Mouse (Mus musculus) heart, postnatal 0 days (tissue): ENCODE measurements around the gene Dppa4. TPM values are rescaled to one million over a fixed set of nuclear protein-coding genes. Genes with fewer than 3 reads are reported as not detected.

Experiments used
- ATAC-seq: fragments of 200-750 bp; cut with Nextera tagmentation; 2 replicates; pipeline ENCODE4 v1.8.0; 2017; ENCODE audit warnings: low read depth, moderate number of reproducible peaks, moderate library complexity; ENCODE audit not compliant: insufficient read depth
- DNase-seq: peaks from one replicate; pipeline ENCODE4 v3.0.0-alpha.2; 2016; ENCODE audit warnings: low spot score
- H3K27ac ChIP-seq: fragments of 300-500 bp; sonication (generic); 2 replicates; pipeline ENCODE4 v1.5.1; 2014; ENCODE audit warnings: low read depth, mild to moderate bottlenecking
- H3K27me3 ChIP-seq: fragments of 300-500 bp; sonication (generic); 2 replicates; pipeline ENCODE4 v1.6.1; 2014; ENCODE audit warnings: low read length, mixed read lengths; ENCODE audit not compliant: control insufficient read depth, insufficient read depth
- H3K36me3 ChIP-seq: fragments of 300-500 bp; sonication (generic); replicated peaks from 2 replicates; pipeline ENCODE4 v1.6.1; 2014; ENCODE audit warnings: low read length, mixed read lengths; ENCODE audit not compliant: control insufficient read depth, insufficient read depth
- H3K4me1 ChIP-seq: fragments of 300-500 bp; sonication (generic); 2 replicates; pipeline ENCODE4 v1.6.1; 2014; ENCODE audit warnings: antibody characterized with exemption; ENCODE audit not compliant: control insufficient read depth, insufficient read depth
- H3K4me2 ChIP-seq: fragments of 300-500 bp; sonication (generic); 2 replicates; pipeline ENCODE4 v1.6.1; 2014; ENCODE audit warnings: low read depth, mild to moderate bottlenecking, low read length, moderate library complexity
- H3K4me3 ChIP-seq: fragments of 300-500 bp; sonication (generic); 2 replicates; pipeline ENCODE4 v1.5.1; 2014; ENCODE audit warnings: low read depth, low read length
- H3K9ac ChIP-seq: fragments of 300-500 bp; sonication (generic); replicated peaks from 2 replicates; pipeline ENCODE4 v1.6.1; 2014; ENCODE audit warnings: low read depth, low read length, mixed read lengths
- H3K9me3 ChIP-seq: fragments of 300-500 bp; sonication (generic); replicated peaks from 2 replicates; pipeline ENCODE4 v1.6.1; 2016; ENCODE audit warnings: low read length; ENCODE audit not compliant: control insufficient read depth
- CTCF ChIP-seq: IDR thresholded peaks from 2 replicates; pipeline ENCODE4 v1.5.1; 2016; ENCODE audit warnings: antibody characterized with exemption, control low read depth, low read depth
- EP300 ChIP-seq: IDR thresholded peaks from 2 replicates; pipeline ENCODE4 v1.6.1; 2016; ENCODE audit warnings: antibody characterized with exemption, low read depth
- WGBS: fragments of 180-500 bp; shearing (Covaris S2); extraction: QIAGEN DNeasy Blood & Tissue Kit; methylation state at CpG from one replicate; pipeline ENCODE4 v1.1.7; 2014; 5-methylcytosine and 5-hydroxymethylcytosine counted together
- polyA plus RNA-seq: library from polyadenylated mRNA; unstranded; fragments of >200 nt; fragmentation: Nextera tagmentation; extraction: Ambion mirVana; gene quantifications from 2 replicates; pipeline ENCODE4 v1.2.1, GENCODE M21; 2015
- total RNA-seq: library from RNA; depleted of rRNA; stranded (reverse); fragments of >200 nt; gene quantifications from 2 replicates; pipeline ENCODE4 v1.2.3, GENCODE M21; 2014; ENCODE audit warnings: low replicate concordance; rRNA removed

Gene Dppa4
- total and polyA plus RNA-seq, 2 experiments from 2014 or later: not detected

DNA sequence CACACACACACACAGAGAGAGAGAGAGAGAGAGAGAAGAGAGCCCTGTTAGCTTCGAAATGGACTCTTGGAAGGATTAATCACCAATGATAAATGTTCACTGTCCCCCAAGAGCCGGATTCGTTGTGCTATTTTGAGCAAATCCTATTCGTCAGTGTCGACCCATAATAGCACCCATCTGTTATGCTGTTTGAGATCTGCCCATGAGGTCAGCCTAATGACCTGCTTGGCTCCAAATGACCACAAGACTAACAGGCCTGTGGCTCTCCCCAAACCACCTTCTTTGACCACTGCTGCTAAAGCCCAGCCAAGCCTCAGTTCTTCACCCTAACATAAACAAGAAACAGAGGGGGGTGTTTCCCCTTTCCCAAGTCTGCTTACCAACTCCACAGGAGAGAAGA is 43.4 kb downstream of the Dppa4 start:
- TF ChIP-seq EP300 (no peak), CTCF (no peak)
- 37% methylated on average over 5 of the region's 5 CpGs for WGBS
- H3K4me1 ChIP-seq: no peaks in the 10 kb centered on the region
- no peak for ATAC-seq
- no peaks in the 10 kb centered on the region for H3K9me3 ChIP-seq
- no peak overlapping the region for H3K9ac ChIP-seq
- no peak overlapping the region for H3K4me3 ChIP-seq
- DNase-seq: no peak
- H3K4me2 ChIP-seq: no peak overlapping the region
- no peaks in the 10 kb centered on the region for H3K27me3 ChIP-seq
- no peaks in the 10 kb centered on the region for H3K36me3 ChIP-seq
- no peak overlapping the region for H3K27ac ChIP-seq

GRCm38 (mm10) chr16:48328420-48328819 is 44.9 kb downstream of the Dppa4 start:
- no peak for DNase-seq
- H3K36me3 ChIP-seq: no peaks in the 10 kb centered on the region
- H3K9ac ChIP-seq: no peak overlapping the region
- no peak for ATAC-seq
- TF ChIP-seq EP300: no peak
- no peak for TF ChIP-seq CTCF
- H3K27ac ChIP-seq: no peak overlapping the region
- H3K9me3 ChIP-seq: no peaks in the 10 kb centered on the region
- no peak overlapping the region for H3K4me3 ChIP-seq
- WGBS: 85% methylated on average over 2 of the region's 2 CpGs
- no peaks in the 10 kb centered on the region for H3K4me1 ChIP-seq
- H3K27me3 ChIP-seq: no peaks in the 10 kb centered on the region
- H3K4me2 ChIP-seq: no peak overlapping the region

GRCm38 (mm10) chr16:48331822-48332221 is 48.3 kb downstream of the Dppa4 start:
- 86% methylated on average over 3 of the region's 3 CpGs for WGBS
- no peak overlapping the region for H3K4me2 ChIP-seq
- no peak overlapping the region for H3K27ac ChIP-seq
- H3K9ac ChIP-seq: no peak overlapping the region
- no peaks in the 10 kb centered on the region for H3K4me1 ChIP-seq
- ATAC-seq (no peak), DNase-seq (no peak)
- no peak overlapping the region for H3K4me3 ChIP-seq
- H3K27me3 ChIP-seq: no peaks in the 10 kb centered on the region
- H3K9me3 ChIP-seq: no peaks in the 10 kb centered on the region
- H3K36me3 ChIP-seq: no peaks in the 10 kb centered on the region
- TF ChIP-seq CTCF (no peak), EP300 (no peak)

- no peaks in the 10 kb centered on the region for H3K9me3 ChIP-seq
- H3K27me3 ChIP-seq: no peaks in the 10 kb centered on the region
- H3K4me2 ChIP-seq: no peak overlapping the region
- no peak overlapping the region for H3K9ac ChIP-seq
- no peaks in the 10 kb centered on the region for H3K4me1 ChIP-seq
- H3K4me3 ChIP-seq: no peak overlapping the region
- 77% methylated on average over 4 of the region's 4 CpGs for WGBS
- no peaks in the 10 kb centered on the region for H3K36me3 ChIP-seq
- no peak overlapping the region for H3K27ac ChIP-seq
- DNase-seq (no peak), ATAC-seq (no peak)
- TF ChIP-seq CTCF (no peak), EP300 (no peak)
Measured at GRCm38 (mm10) chr16:48335326-48335725, 51.8 kb downstream of the Dppa4 start.

Other genes starting within 250 kb of the Dppa4 start
- gene Dppa2, start 20.2 kb downstream of the Dppa4 start, total RNA-seq: not detected in 2 replicates
- gene Dppa2, start 20.2 kb downstream of the Dppa4 start, polyA plus RNA-seq: not detected in 2 replicates
- not detected in 2 replicates for gene Gm5485, start 128.7 kb downstream of the Dppa4 start, total RNA-seq
- not detected in 2 replicates for gene Gm5485, start 128.7 kb downstream of the Dppa4 start, polyA plus RNA-seq
- not detected in 2 replicates for gene Morc1, start 147.5 kb downstream of the Dppa4 start, total RNA-seq
- gene Morc1, start 147.5 kb downstream of the Dppa4 start, polyA plus RNA-seq: 0.04 and 0.12 TPM in 2 replicates